Mouse (Mus musculus): ENCODE data around the gene Spag6. TPM values are rescaled to one million over a fixed set of nuclear protein-coding genes. Genes with fewer than 3 reads are reported as not detected.

Spag6 gene
- polyA plus RNA-seq, 1 experiment from 2014 or later = not detected

GRCm38 (mm10) chr2:18698663-18699385 lies 5.0 kb downstream of the Spag6 start:
- Histone ChIP-seq H3K4me2 (peak overlapping the region; percentile 59), H3K4me3 (peak overlapping the region; percentile 39), H3K27me3 (replicated peaks) (peaks cover 77% of the 10 kb centered on the region), H3K27ac (replicated peaks) (no peak overlapping the region), H3K9ac (no peak overlapping the region), H3K36me3 (no peaks in the 10 kb centered on the region), H3K9me3 (no peaks in the 10 kb centered on the region), H3K4me1 (peaks cover 17% of the 10 kb centered on the region)
- WGBS = under 1% methylated on average over 56 of the region's 56 CpGs
- no peak for ATAC-seq (ENCODE audit: extremely low read depth, insufficient number of reproducible peaks, low FRiP score, low TSS enrichment)

- no peak overlapping the region for H3K27ac ChIP-seq (replicated peaks)
- WGBS = 2% methylated on average over 11 of the region's 11 CpGs
- H3K9me3 ChIP-seq = no peaks in the 10 kb centered on the region
- peaks cover 16% of the 10 kb centered on the region for H3K4me1 ChIP-seq
- peak overlapping the region; percentile 39 for H3K4me3 ChIP-seq
- H3K36me3 ChIP-seq = no peaks in the 10 kb centered on the region
- H3K9ac ChIP-seq = no peak overlapping the region
- H3K4me2 ChIP-seq = peak overlapping the region; percentile 59
- ATAC-seq (ENCODE audit: extremely low read depth, insufficient number of reproducible peaks, low FRiP score, low TSS enrichment) = no peak
- H3K27me3 ChIP-seq (replicated peaks) = peaks cover 82% of the 10 kb centered on the region
Measured at GRCm38 (mm10) chr2:18699401-18699990, 5.7 kb downstream of the Spag6 start.

GRCm38 (mm10) chr2:18710356-18710755 lies 16.5 kb downstream of the Spag6 start:
- no peak overlapping the region for H3K27ac ChIP-seq (replicated peaks)
- no peak overlapping the region for H3K4me3 ChIP-seq
- H3K4me2 ChIP-seq = no peak overlapping the region
- no peak for ATAC-seq (ENCODE audit: extremely low read depth, insufficient number of reproducible peaks, low FRiP score, low TSS enrichment)
- no peaks in the 10 kb centered on the region for H3K9me3 ChIP-seq
- H3K36me3 ChIP-seq = no peaks in the 10 kb centered on the region
- no peak overlapping the region for H3K9ac ChIP-seq
- H3K4me1 ChIP-seq = no peaks in the 10 kb centered on the region
- peaks cover 13% of the 10 kb centered on the region; the same call in 1 of the 2 replicates for H3K27me3 ChIP-seq (replicated peaks)
- WGBS = 55% methylated on average over 3 of the region's 3 CpGs

- ATAC-seq (ENCODE audit: extremely low read depth, insufficient number of reproducible peaks, low FRiP score, low TSS enrichment) = no peak
- Histone ChIP-seq H3K36me3 (no peaks in the 10 kb centered on the region), H3K4me2 (no peak overlapping the region), H3K4me3 (no peak overlapping the region), H3K27ac (replicated peaks) (no peak overlapping the region), H3K4me1 (no peaks in the 10 kb centered on the region), H3K9ac (no peak overlapping the region), H3K9me3 (no peaks in the 10 kb centered on the region), H3K27me3 (replicated peaks) (peaks cover 11% of the 10 kb centered on the region; the same call in 1 of the 2 replicates)
- WGBS = 64% methylated on average over 2 of the region's 2 CpGs
Measured at GRCm38 (mm10) chr2:18713071-18713470, 19.2 kb downstream of the Spag6 start.

- Histone ChIP-seq H3K4me1 (no peaks in the 10 kb centered on the region), H3K27ac (replicated peaks) (no peak overlapping the region), H3K36me3 (no peaks in the 10 kb centered on the region), H3K27me3 (replicated peaks) (peaks cover 11% of the 10 kb centered on the region; the same call in 1 of the 2 replicates), H3K9ac (no peak overlapping the region), H3K9me3 (no peaks in the 10 kb centered on the region), H3K4me3 (no peak overlapping the region), H3K4me2 (no peak overlapping the region)
- ATAC-seq (ENCODE audit: extremely low read depth, insufficient number of reproducible peaks, low FRiP score, low TSS enrichment) = no peak
- WGBS = 69% methylated on average over 3 of the region's 3 CpGs
Measured at GRCm38 (mm10) chr2:18714337-18714736, 20.5 kb downstream of the Spag6 start.

- H3K36me3 ChIP-seq = no peaks in the 10 kb centered on the region
- H3K27ac ChIP-seq (replicated peaks) = no peak overlapping the region
- H3K27me3 ChIP-seq (replicated peaks) = peaks cover 4% of the 10 kb centered on the region; the same call in 1 of the 2 replicates
- WGBS = 76% methylated on average over 4 of the region's 4 CpGs
- no peak overlapping the region for H3K4me2 ChIP-seq
- no peak overlapping the region for H3K4me3 ChIP-seq
- no peaks in the 10 kb centered on the region for H3K9me3 ChIP-seq
- ATAC-seq (ENCODE audit: extremely low read depth, insufficient number of reproducible peaks, low FRiP score, low TSS enrichment) = no peak
- no peak overlapping the region for H3K9ac ChIP-seq
- no peaks in the 10 kb centered on the region for H3K4me1 ChIP-seq
Measured at GRCm38 (mm10) chr2:18718521-18718920, 24.7 kb downstream of the Spag6 start.

GRCm38 (mm10) chr2:18722208-18722830 lies 28.5 kb downstream of the Spag6 start:
- Histone ChIP-seq H3K36me3 (no peaks in the 10 kb centered on the region), H3K4me2 (no peak overlapping the region), H3K4me3 (no peak overlapping the region), H3K27ac (replicated peaks) (no peak overlapping the region), H3K4me1 (no peaks in the 10 kb centered on the region), H3K9me3 (no peaks in the 10 kb centered on the region), H3K27me3 (replicated peaks) (0 out of 2 replicates have a peak, but pooled peaks cover 3% of the 10 kb centered on the region), H3K9ac (no peak overlapping the region)
- 58% methylated on average over 3 of the region's 3 CpGs for WGBS
- no peak for ATAC-seq (ENCODE audit: extremely low read depth, insufficient number of reproducible peaks, low FRiP score, low TSS enrichment)

GRCm38 (mm10) chr2:18724462-18724861 lies 30.6 kb downstream of the Spag6 start:
- H3K9me3 ChIP-seq = no peaks in the 10 kb centered on the region
- 75% methylated on average over 1 of the region's 1 CpGs for WGBS
- H3K4me1 ChIP-seq = no peaks in the 10 kb centered on the region
- H3K4me2 ChIP-seq = no peak overlapping the region
- H3K27me3 ChIP-seq (replicated peaks) = 0 out of 2 replicates have a peak, but pooled peaks cover 3% of the 10 kb centered on the region
- no peaks in the 10 kb centered on the region for H3K36me3 ChIP-seq
- H3K9ac ChIP-seq = no peak overlapping the region
- ATAC-seq (ENCODE audit: extremely low read depth, insufficient number of reproducible peaks, low FRiP score, low TSS enrichment) = no peak
- H3K27ac ChIP-seq (replicated peaks) = no peak overlapping the region
- no peak overlapping the region for H3K4me3 ChIP-seq

GRCm38 (mm10) chr2:18725880-18726279 lies 32.0 kb downstream of the Spag6 start:
- no peak overlapping the region for H3K9ac ChIP-seq
- ATAC-seq (ENCODE audit: extremely low read depth, insufficient number of reproducible peaks, low FRiP score, low TSS enrichment) = no peak
- H3K9me3 ChIP-seq = no peaks in the 10 kb centered on the region
- H3K4me1 ChIP-seq = no peaks in the 10 kb centered on the region
- WGBS = 50% methylated on average over 4 of the region's 4 CpGs
- 0 out of 2 replicates have a peak, but pooled peaks cover 3% of the 10 kb centered on the region for H3K27me3 ChIP-seq (replicated peaks)
- H3K36me3 ChIP-seq = no peaks in the 10 kb centered on the region
- no peak overlapping the region for H3K4me3 ChIP-seq
- no peak overlapping the region for H3K4me2 ChIP-seq
- H3K27ac ChIP-seq (replicated peaks) = no peak overlapping the region

GRCm38 (mm10) chr2:18731718-18732117 lies 37.9 kb downstream of the Spag6 start:
- no peak overlapping the region for H3K4me2 ChIP-seq
- H3K9ac ChIP-seq = no peak overlapping the region
- H3K36me3 ChIP-seq = no peaks in the 10 kb centered on the region
- H3K4me3 ChIP-seq = no peak overlapping the region
- no peaks in the 10 kb centered on the region for H3K9me3 ChIP-seq
- ATAC-seq (ENCODE audit: extremely low read depth, insufficient number of reproducible peaks, low FRiP score, low TSS enrichment) = no peak
- 52% methylated on average over 9 of the region's 9 CpGs for whole genome bisulfite sequencing
- 0 out of 2 replicates have a peak, but pooled peaks cover 4% of the 10 kb centered on the region for H3K4me1 ChIP-seq
- H3K27ac ChIP-seq (replicated peaks) = no peak overlapping the region
- no peaks in the 10 kb centered on the region for H3K27me3 ChIP-seq (replicated peaks)

GRCm38 (mm10) chr2:18734394-18735127 lies 40.7 kb downstream of the Spag6 start:
- Histone ChIP-seq H3K27me3 (replicated peaks) (no peaks in the 10 kb centered on the region), H3K36me3 (no peaks in the 10 kb centered on the region), H3K9ac (no peak overlapping the region), H3K9me3 (no peaks in the 10 kb centered on the region), H3K4me3 (no peak overlapping the region), H3K27ac (replicated peaks) (no peak overlapping the region), H3K4me1 (0 out of 2 replicates have a peak, but pooled peaks cover 4% of the 10 kb centered on the region), H3K4me2 (no peak overlapping the region)
- WGBS = 26% methylated on average over 5 of the region's 5 CpGs
- no peak for ATAC-seq (ENCODE audit: extremely low read depth, insufficient number of reproducible peaks, low FRiP score, low TSS enrichment)
